25 mouse cellular contexts compared by ENCODE assay signal in genomic region chr8:125711514-125711913, GRCm38 (mm10). TPM values are rescaled to one million over a fixed set of nuclear protein-coding genes. Genes with fewer than 3 reads are reported as not detected.
DNase-seq lines count a peak whose midpoint lies in the region; ATAC-seq and TF ChIP-seq lines count a peak whose summit lies in the region.
"Had no signal": no experiment of that assay in that cellular context is flagged by ENCODE, and none has a peak within 500 bp of the region (broad histone marks: within the 10 kb centered on the region; RNA-seq: fewer than 3 reads in every experiment).

No protein-coding gene starts in this region.

- no peaks in the 10 kb centered on the region for H3K27me3 ChIP-seq in heart, embryonic 12.5 days (replicated peaks)
- no peaks in the 10 kb centered on the region; the same call in 1 of the 2 replicates for H3K27me3 ChIP-seq in liver, embryonic 14.5 days (ENCODE audit: control insufficient read depth, insufficient read depth, low read length)
- no peaks in the 10 kb centered on the region for H3K27me3 ChIP-seq in stomach, embryonic 15.5 days (replicated peaks)
- H3K27me3 ChIP-seq: embryonic facial prominence, embryonic 12.5 days; heart, embryonic 13.5 days; midbrain, embryonic 15.5 days; neural tube, embryonic 13.5 days had no signal

- peaks cover 2% of the 10 kb centered on the region; the same call in 1 of the 2 replicates for H3K9me3 ChIP-seq in heart, embryonic 12.5 days (replicated peaks)
- H3K9me3 ChIP-seq in liver, embryonic 14.5 days (ENCODE audit: control insufficient read depth, low read length) = no peaks in the 10 kb centered on the region
- no peaks in the 10 kb centered on the region for H3K9me3 ChIP-seq in stomach, embryonic 15.5 days
- H3K9me3 ChIP-seq: embryonic facial prominence, embryonic 12.5 days; heart, embryonic 13.5 days; midbrain, embryonic 15.5 days; neural tube, embryonic 13.5 days had no signal

- peak; percentile 89 for ATAC-seq in heart, embryonic 12.5 days (ENCODE audit: insufficient number of reproducible peaks, low FRiP score)
- peak; percentile 98 for ATAC-seq in erythroblast, adult 5-6 weeks (replicated peaks; ENCODE audit: low FRiP score, poor library complexity, severe bottlenecking)
- ATAC-seq in liver, embryonic 14.5 days (ENCODE audit: insufficient read depth) = peak; percentile 99
- ATAC-seq in stomach, embryonic 15.5 days (ENCODE audit: insufficient read depth, low FRiP score, low read depth) = peak; percentile 56; the same call in 1 of the 2 replicates
- ATAC-seq: CD4-positive, CD25-positive, alpha-beta regulatory T cell, adult 4 months; forebrain, embryonic 14.5 days; midbrain, embryonic 15.5 days had no signal

- DNase-seq in heart, postnatal 10 days = no peak
- peak; percentile 59 to 69 (median 61) for DNase-seq in liver, embryonic 14.5 days (ENCODE audit: low read depth in 3 of 3, low spot score in 3 of 3)
- DNase-seq in kidney, adult 9 months = no peak
- no peak for DNase-seq in lung, postnatal 14 days
- DNase-seq: adrenal gland, postnatal 25 days; cerebellum, adult 11-12 months; cerebellum, postnatal 10 days; kidney, adult 2 months; kidney, postnatal 10 days; lung, adult 18-20 months; lung, postnatal 10 days; right cerebral cortex, adult 18-20 months; thymus, postnatal 14 days had no signal

- peak; percentile 94 for TF ChIP-seq EP300 in liver, embryonic 14.5 days (IDR thresholded peaks at IDR 0.05; ENCODE audit: low read depth)

- no peak overlapping the region for H3K4me2 ChIP-seq in heart, embryonic 12.5 days
- H3K4me2 ChIP-seq in liver, embryonic 14.5 days (ENCODE audit: low read depth) = no peak overlapping the region
- no peak overlapping the region for H3K4me2 ChIP-seq in stomach, embryonic 15.5 days
- H3K4me2 ChIP-seq: embryonic facial prominence, embryonic 12.5 days; heart, embryonic 13.5 days; hindbrain, embryonic 14.5 days; midbrain, embryonic 15.5 days; neural tube, embryonic 13.5 days had no signal

- no peak for TF ChIP-seq CTCF in liver, embryonic 14.5 days (IDR thresholded peaks at IDR 0.05; ENCODE audit: low read depth)

- H3K4me1 ChIP-seq in heart, embryonic 12.5 days (replicated peaks) = peaks cover 4% of the 10 kb centered on the region
- peaks cover 11 to 22% of the 10 kb centered on the region in 2 experiments for H3K4me1 ChIP-seq in liver, embryonic 14.5 days (replicated peaks; ENCODE audit: control insufficient read depth in 2 of 2, insufficient read depth in 2 of 2, low read length in 1 of 2)
- no peaks in the 10 kb centered on the region for H3K4me1 ChIP-seq in stomach, embryonic 15.5 days

- intact Hi-C loops in heart, postnatal 10 days (cut with DNase I) = no loop called here

- H3K4me3 ChIP-seq in heart, embryonic 12.5 days = no peak overlapping the region
- H3K4me3 ChIP-seq in liver, embryonic 14.5 days (ENCODE audit: insufficient read depth in 1 of 2, low read depth in 2 of 2, low read length in 2 of 2) = no peak overlapping the region
- H3K4me3 ChIP-seq in stomach, embryonic 15.5 days (replicated peaks) = no peak overlapping the region
- H3K4me3 ChIP-seq: embryonic facial prominence, embryonic 12.5 days; erythroblast, embryonic 14.5 days; heart, embryonic 13.5 days; midbrain, embryonic 15.5 days; myocyte; neural tube, embryonic 13.5 days had no signal

- no peak overlapping the region for H3K27ac ChIP-seq in heart, embryonic 12.5 days (ENCODE audit: poor library complexity, severe bottlenecking)
- peak overlapping the region; percentile 42; the same call in 1 of the 2 replicates for H3K27ac ChIP-seq in liver, embryonic 14.5 days
- no peak overlapping the region for H3K27ac ChIP-seq in stomach, embryonic 15.5 days
- H3K27ac ChIP-seq: embryonic facial prominence, embryonic 12.5 days; heart, embryonic 13.5 days; hindbrain, embryonic 14.5 days; midbrain, embryonic 15.5 days; neural tube, embryonic 13.5 days had no signal

- 47% methylated on average over 5 of the region's 5 CpGs for WGBS in heart, embryonic 12.5 days
- 14% methylated on average over 5 of the region's 5 CpGs for WGBS in liver, embryonic 14.5 days (ENCODE audit: insufficient replicate concordance)
- 73% methylated on average over 5 of the region's 5 CpGs for WGBS in stomach, embryonic 15.5 days

- H3K36me3 ChIP-seq in heart, embryonic 12.5 days = no peaks in the 10 kb centered on the region
- H3K36me3 ChIP-seq in liver, embryonic 14.5 days (replicated peaks; ENCODE audit: control insufficient read depth, insufficient read depth, low read depth) = no peaks in the 10 kb centered on the region
- no peaks in the 10 kb centered on the region for H3K36me3 ChIP-seq in stomach, embryonic 15.5 days
- H3K36me3 ChIP-seq: embryonic facial prominence, embryonic 12.5 days; heart, embryonic 13.5 days; midbrain, embryonic 15.5 days; neural tube, embryonic 13.5 days had no signal

- no peak overlapping the region for H3K9ac ChIP-seq in heart, embryonic 12.5 days
- no peak overlapping the region for H3K9ac ChIP-seq in liver, embryonic 14.5 days (replicated peaks)
- H3K9ac ChIP-seq in stomach, embryonic 15.5 days = no peak overlapping the region
- H3K9ac ChIP-seq: embryonic facial prominence, embryonic 12.5 days; heart, embryonic 13.5 days; hindbrain, embryonic 14.5 days; midbrain, embryonic 15.5 days; neural tube, embryonic 13.5 days had no signal

RNA-seq across cellular contexts. Expression of gene Ntpcr, which starts 18.2 kb away (rescaled TPM):
- 24.5 and 25.3 TPM in 2 replicates for polyA plus RNA-seq in heart, embryonic 12.5 days (2016; fragmentation: Nextera tagmentation; extraction: Ambion mirVana)
- 10 to 100 TPM; 16.6 to 19.5 TPM for total RNA-seq in heart, postnatal 10 days (2021)
- total RNA-seq in erythroblast, adult 5-6 weeks (2015; ENCODE audit: low replicate concordance) = 4.2 and 14.2 TPM in 2 replicates
- total RNA-seq in erythroblast, adult 5-6 weeks (2017; ENCODE audit: low replicate concordance) = 3.2 and 10.7 TPM in 2 replicates
- 10.1 and 12.6 TPM in 2 replicates for polyA plus RNA-seq in liver, embryonic 14.5 days (2012; rRNA removed)
- 13.9 and 14.7 TPM in 2 replicates for polyA plus RNA-seq in liver, embryonic 14.5 days (2014; fragmentation: Nextera tagmentation; extraction: Ambion mirVana)
- polyA plus RNA-seq in stomach, embryonic 15.5 days (2015; fragmentation: Nextera tagmentation; extraction: Ambion mirVana) = 27.9 and 29.7 TPM in 2 replicates

RNA-seq across cellular contexts. Expression of gene Map10, which starts 41.9 kb away (rescaled TPM):
- polyA plus RNA-seq in heart, embryonic 12.5 days (2016; fragmentation: Nextera tagmentation; extraction: Ambion mirVana) = 7.9 and 8.2 TPM in 2 replicates
- 1 to 10 TPM; 5.8 to 6.5 TPM for total RNA-seq in heart, postnatal 10 days (2021)
- 0.42 TPM in 1 of 2 replicates, not detected in the other for total RNA-seq in erythroblast, adult 5-6 weeks (2015; ENCODE audit: low replicate concordance)
- total RNA-seq in erythroblast, adult 5-6 weeks (2017; ENCODE audit: low replicate concordance) = 0.14 TPM in 1 of 2 replicates, not detected in the other
- polyA plus RNA-seq in liver, embryonic 14.5 days (2012; rRNA removed) = 0.27 and 0.28 TPM in 2 replicates
- 0.61 and 0.89 TPM in 2 replicates for polyA plus RNA-seq in liver, embryonic 14.5 days (2014; fragmentation: Nextera tagmentation; extraction: Ambion mirVana)
- 5.4 and 5.7 TPM in 2 replicates for polyA plus RNA-seq in stomach, embryonic 15.5 days (2015; fragmentation: Nextera tagmentation; extraction: Ambion mirVana)
- polyA plus RNA-seq: erythroblast, embryonic 14.5 days; myocyte had no signal

Comparison
In these comparisons a context has a peak if more than half of its experiments do, and no peak if none do; other contexts are left out.
1. DNase-seq: peak in liver, embryonic 14.5 days (3 of 3); none in heart, postnatal 10 days (0 of 2), kidney, adult 9 months (single experiment) and lung, postnatal 14 days (single experiment).
2. Peak in every context shown above with its lines, with median percentiles within 50 percentile points of each other: ATAC-seq.